Mouse (Mus musculus) mouse trophoblast stem cell (cell line): ENCODE data around the gene Snx13.

Experiments used
- in situ Hi-C, 2 experiments: fragments of 300-500 bp; cut with MseI, MboI; formaldehyde crosslinking; loops; 2 replicates in 1 of 2; 3 replicates in 1 of 2; pipeline ENCODE4 v1.15.1; 2025

Gene Snx13

DNA sequence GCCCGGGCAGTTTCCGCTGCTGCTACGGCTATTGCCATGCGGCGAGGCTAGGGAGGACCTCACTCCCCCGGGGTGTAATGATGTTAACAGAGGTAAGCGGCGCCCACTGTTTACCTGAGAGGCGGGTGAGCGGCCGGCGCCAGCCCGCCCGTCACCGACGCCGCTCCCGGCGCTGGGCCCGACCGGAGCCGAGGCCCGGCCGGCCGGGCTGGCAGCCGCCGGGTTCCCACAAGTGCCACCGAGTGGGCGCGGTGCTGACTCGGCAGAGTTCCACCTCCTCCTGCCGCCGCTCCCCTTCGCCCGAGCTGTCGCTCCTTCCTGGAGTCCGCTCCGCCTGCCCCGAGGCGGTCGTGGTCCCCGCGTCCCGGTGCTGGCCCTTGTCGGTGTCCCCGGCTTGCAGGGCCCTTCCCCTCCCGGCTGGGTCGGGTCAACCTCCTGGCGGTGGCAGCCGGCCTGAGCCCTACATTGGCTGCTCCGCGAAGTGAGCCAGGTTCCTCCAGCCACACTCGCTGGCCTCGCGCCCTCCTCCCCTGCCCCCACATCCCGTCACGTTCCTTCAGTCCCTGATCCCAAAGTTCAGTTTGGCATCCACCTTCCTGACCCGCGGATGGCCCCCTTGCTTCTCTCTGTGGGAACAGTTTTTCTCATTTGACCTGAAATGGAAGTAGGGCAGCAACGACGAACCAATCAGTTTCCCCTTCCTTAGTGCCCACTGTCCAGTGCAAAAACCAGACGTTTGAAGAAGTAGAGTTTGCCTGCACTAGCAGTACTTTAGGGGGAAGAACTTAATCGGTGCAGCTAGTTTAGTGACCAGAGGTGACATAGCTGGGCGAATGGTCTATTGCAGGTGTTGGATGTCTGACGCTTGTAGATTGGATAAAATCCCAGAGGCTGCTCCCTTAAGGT, 587 bp downstream of the Snx13 start:
- in situ Hi-C loops: no loop called here

- in situ Hi-C loops: no loop called here
These were observed 1.9 kb downstream of the Snx13 start for GRCm38 (mm10) chr12:35048891-35049290.

DNA sequence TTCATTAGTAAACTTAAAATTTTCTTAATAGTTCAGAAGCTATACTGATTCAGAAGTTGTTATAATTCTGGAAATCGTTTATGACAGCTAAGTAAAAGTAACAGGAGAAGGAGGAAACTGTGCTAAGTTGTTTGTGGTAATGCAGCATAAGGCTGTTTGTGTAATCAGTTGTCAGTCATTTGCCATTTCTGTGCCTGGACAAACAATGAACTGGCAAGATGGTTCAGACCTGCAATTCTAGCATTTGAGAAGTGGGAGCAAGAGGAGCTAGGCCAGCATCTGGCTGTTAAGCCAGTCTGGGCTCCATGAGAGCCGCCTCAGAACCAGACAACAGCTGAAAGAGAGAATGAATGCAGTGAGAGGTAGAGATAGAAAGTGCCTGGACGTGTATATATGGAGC, 3.5 kb downstream of the Snx13 start:
- in situ Hi-C loops: no loop called here

DNA sequence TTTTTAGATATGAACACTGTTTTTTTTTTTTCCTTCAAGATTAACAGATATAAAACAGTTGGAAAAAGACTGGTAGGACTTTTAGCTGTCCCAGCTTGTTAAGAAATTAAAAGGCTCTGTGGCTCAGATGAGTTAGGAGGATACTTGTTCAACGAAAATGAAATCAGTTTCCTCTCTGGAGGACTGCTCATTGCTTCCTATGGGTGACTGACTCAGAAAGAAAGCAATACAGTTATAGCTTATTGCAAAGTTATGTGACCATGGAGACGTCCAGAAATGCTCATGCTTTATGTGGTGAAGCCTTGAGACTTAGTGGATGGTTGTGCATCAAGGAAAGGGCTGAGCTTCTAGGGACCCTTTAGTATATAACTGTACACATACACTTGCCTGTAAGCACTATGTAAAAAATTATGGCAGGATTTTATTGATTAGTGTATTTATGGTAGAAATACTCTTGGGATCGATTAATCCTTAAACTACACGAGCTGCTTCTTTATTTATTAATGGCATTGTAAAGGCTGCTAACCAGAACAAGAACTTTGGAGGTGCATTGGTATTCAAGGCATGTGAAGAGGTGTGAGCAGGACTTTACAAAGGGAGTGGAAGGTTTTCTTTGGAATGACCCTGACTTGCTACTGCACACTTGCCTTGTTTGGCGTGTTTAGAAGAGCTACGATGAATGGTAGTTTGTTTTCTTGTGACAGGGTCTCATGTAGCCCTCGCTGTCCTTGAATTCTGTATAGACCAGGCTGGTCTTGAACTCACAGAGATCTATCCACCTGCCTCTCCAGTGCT, 4.2 kb downstream of the Snx13 start:
- in situ Hi-C loops: no loop called here

GRCm38 (mm10) chr12:35054420-35054819, 7.4 kb downstream of the Snx13 start:
- in situ Hi-C loops: no loop called here

- in situ Hi-C loops: no loop called here
These were observed 8.4 kb downstream of the Snx13 start for GRCm38 (mm10) chr12:35055114-35056095.

GRCm38 (mm10) chr12:35063697-35064468, 16.9 kb downstream of the Snx13 start:
- in situ Hi-C loops: no loop called here

GRCm38 (mm10) chr12:35067621-35068020, 20.6 kb downstream of the Snx13 start:
- in situ Hi-C loops: no loop called here

- in situ Hi-C loops: no loop called here
These were observed 24.4 kb downstream of the Snx13 start for GRCm38 (mm10) chr12:35071336-35071735.

DNA sequence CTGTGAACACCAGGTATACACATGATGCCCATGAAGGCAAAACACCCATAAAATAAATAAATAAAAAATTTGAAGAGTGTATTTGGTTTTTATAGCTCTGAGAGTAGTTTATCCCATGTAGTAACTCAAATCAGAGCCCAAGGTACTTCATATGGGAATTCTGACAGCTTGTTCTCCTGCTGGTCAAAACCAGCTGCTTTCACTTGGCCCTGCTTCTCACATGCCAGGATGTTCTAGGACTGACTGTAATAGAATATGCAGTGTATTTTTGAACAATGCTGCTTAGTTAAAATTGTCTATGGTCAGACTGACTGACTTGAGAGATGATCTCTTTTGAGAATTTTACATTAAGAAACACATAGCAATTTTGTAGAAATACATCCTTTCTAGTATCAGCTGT, 25.2 kb downstream of the Snx13 start:
- in situ Hi-C loops: no loop called here

DNA sequence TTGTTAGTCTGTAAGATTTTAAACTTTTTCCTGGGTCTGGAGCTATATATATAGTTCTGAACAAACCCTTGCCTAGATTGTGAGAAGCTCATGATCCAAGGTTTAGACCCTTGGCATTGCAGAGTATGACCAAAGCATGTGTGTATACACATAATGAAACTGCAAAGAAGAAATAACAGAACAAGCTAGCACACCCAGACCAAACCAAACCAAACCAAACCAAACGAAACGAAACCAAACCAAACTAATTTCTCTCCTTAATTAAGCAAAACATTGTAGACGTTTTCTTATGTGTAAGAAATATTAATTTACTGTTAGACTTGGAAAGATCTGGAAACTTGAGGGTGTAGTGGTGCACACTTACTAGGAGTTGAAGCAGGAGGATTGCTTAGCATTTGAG, 29.0 kb downstream of the Snx13 start:
- in situ Hi-C loops: no loop called here

- in situ Hi-C loops: no loop called here
These were observed 76.6 kb downstream of the Snx13 start for GRCm38 (mm10) chr12:35123549-35123948.

- in situ Hi-C loops: no loop called here
These were observed 106.2 kb downstream of the Snx13 start for GRCm38 (mm10) chr12:35153186-35153585.

GRCm38 (mm10) chr12:35154149-35154548, 107.2 kb downstream of the Snx13 start:
- in situ Hi-C loops: no loop called here

GRCm38 (mm10) chr12:35157237-35157636, 110.3 kb downstream of the Snx13 start:
- in situ Hi-C loops: no loop called here

GRCm38 (mm10) chr12:35161690-35162089, 114.7 kb downstream of the Snx13 start:
- in situ Hi-C loops: no loop called here

DNA sequence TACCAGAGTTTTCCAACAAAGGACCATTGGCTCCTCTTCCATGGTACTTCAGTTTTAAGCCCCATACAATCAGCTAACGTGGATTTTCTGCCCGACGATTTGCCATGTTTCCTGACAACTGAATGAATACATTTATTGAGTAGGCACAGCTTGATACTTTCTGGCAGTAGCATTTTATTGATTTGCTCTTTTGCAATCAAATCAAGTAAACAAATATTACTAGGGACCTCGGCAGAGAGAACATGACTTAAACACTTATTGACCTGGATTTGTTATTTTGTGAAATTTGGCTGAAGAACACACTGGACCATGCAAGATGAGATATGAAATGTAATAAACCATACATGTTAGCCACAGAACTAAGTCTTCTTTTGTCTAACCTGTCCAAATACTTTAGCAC, 123.3 kb downstream of the Snx13 start:
- in situ Hi-C loops: no loop called here

GRCm38 (mm10) chr12:35175938-35176337, 129.0 kb downstream of the Snx13 start:
- in situ Hi-C loops: loop anchor here (25.0 kb wide), 1 partner anchor 239 kb away; no protein-coding TSS in a partner anchor

DNA sequence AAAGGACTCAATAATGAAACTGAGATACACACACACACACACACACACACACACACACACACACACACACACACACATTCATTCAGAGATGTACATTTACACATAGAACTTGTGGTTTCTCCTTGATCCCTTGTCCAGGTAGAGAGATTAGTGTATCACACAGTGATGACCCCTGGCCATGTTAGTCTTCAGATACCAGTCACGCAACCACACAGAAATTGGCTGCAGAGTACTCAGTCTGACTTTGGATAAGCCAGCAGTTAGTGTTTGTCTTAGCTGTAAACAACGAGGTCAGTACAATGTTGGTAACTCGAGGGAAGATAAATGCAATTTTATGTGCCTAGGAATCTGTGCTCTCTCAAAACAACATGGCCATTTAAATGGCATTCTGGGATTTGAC, 129.6 kb downstream of the Snx13 start:
- in situ Hi-C loops: loop anchor here (25.0 kb wide), 1 partner anchor 239 kb away; no protein-coding TSS in a partner anchor

DNA sequence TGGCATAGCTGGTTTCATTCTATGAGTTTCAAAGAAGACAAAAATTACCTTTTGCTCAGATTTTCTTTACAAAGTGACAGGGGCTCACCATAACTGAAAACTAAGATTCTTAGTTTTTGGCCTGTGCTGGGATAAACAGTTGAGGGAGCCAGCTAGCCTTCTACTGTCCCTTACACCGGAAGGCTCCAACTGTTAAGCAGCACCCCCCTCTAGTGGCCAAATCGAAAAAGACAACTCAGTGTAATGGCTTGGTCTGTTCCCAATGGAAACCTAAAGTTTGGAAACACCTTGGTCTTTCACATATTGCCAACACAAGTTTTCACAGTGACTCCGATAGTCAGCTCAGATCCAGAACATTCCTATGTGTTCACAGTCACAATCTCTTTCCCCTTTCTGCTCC, 135.7 kb downstream of the Snx13 start:
- in situ Hi-C loops: loop anchor here (5.0 to 25.0 kb wide), 3 partner anchors 245 to 520 kb away; no protein-coding TSS in a partner anchor
